Mouse (Mus musculus) megakaryocyte-erythroid progenitor cell, adult 5-6 weeks (primary cell): ENCODE results near the gene Inpp5e. TPM values are rescaled to one million over a fixed set of nuclear protein-coding genes. Genes with fewer than 3 reads are reported as not detected.

Experiments
- ATAC-seq: replicated peaks from 2 replicates; pipeline ENCODE4 v1.8.0; 2016; ENCODE audit warnings: mild to moderate bottlenecking, inconsistent platforms; ENCODE audit not compliant: severe bottlenecking, poor library complexity, low FRiP score, low TSS enrichment
- total RNA-seq, 2 experiments: library from RNA; stranded (forward) in 1 of 2; stranded (reverse) in 1 of 2; fragments of 200-1000, 215-1000 nt in 1 of 2; fragments of >200 nt in 1 of 2; fragmentation: Nextera tagmentation in 1 of 2; gene quantifications; 2 replicates each; pipeline ENCODE4 v1.2.3; 2014 to 2017

The Inpp5e gene
- total RNA-seq, 2 experiments from 2014 or later: 9.2 to 20.3 TPM

- ATAC-seq: no peak
Observed at GRCm38 (mm10) chr2:26372396-26372795, 36.6 kb downstream of the Inpp5e start.

GRCm38 (mm10) chr2:26368572-26368971 lies 40.4 kb downstream of the Inpp5e start:
- no peak for ATAC-seq

DNA sequence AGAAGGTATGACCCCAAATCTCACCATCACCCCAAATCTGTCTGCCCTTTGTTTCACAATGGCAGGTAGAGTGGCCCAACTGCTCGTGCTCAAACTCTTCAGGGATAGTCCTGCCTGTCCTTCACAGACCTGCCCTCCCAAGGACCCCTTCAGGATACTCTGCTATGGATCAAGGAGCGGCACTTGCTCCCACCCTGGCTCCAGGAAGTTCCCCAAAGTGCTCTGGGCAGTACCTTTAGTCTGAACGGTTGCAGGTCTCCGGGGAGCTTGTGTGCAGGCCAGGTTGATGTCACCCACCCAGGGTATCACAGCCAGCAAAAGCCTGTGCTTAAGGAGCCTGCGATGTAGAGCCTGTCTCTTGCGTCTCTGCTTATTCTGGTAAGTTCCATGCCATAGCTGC lies 41.1 kb downstream of the Inpp5e start:
- ATAC-seq: no peak

- ATAC-seq: no peak
Observed at GRCm38 (mm10) chr2:26364738-26365465, 44.1 kb downstream of the Inpp5e start.

DNA sequence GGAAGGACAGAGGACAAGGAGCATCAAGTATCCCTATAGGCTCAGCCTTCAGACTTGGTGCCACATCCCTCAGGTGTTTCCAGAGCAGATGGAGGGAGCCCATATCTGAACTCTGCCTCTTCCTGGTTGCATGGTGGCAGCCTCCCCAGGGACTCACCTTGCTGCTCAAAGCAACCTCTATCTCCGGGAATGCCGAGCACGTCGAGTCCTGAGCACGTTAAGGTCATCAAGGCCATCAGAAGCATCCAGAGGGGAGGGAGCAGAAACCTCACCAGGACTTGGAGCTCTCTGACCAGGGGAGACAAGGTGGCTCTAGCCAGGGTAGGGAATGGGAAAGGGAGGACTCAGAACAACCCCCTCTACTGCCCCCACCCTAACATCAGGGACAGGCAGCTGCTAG lies 45.5 kb downstream of the Inpp5e start:
- ATAC-seq: no peak

DNA sequence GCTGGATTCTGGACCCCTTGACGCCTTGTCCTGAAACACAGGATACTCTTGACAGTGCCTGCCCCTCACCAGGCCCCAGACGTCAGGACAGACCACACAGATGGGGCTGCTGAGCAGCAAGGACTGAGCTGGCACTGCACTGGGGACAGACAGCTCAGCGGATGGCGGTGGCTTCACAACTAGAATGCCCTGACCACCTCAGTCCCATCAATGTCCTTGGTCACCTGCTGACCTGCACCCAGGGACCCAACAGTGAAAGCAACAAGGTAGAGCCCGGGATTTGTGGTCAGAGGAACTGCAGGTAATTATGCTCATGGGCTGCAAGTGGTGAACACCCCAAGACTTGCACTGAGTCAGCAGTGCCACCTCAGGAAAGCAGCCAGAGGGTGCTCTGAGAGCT lies 46.0 kb downstream of the Inpp5e start:
- no peak for ATAC-seq

DNA sequence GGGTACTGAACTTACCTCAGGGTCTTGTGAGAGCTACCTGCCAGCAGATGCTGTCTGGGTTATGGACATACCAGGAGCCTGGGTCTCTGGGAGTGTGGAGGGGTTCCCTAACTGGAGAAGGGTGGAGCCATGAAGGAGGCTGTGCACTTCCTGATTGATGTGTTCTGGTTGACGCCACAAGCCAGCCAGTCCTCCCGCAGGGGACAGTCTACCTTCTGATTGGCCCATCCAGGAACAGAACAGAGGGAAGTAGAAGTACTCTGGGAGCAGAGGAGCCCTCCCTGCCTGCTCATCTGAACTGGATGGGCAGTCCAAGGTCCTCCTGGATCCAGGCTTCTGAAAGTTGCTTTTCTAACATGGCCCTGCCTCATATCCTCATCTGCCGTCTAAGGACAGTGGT lies 48.2 kb downstream of the Inpp5e start, which contains the start of gene Card9:
Gene Card9, minus strand, starts transcription at position 147 of the 400 bp plus-strand sequence.
- ATAC-seq: no peak

DNA sequence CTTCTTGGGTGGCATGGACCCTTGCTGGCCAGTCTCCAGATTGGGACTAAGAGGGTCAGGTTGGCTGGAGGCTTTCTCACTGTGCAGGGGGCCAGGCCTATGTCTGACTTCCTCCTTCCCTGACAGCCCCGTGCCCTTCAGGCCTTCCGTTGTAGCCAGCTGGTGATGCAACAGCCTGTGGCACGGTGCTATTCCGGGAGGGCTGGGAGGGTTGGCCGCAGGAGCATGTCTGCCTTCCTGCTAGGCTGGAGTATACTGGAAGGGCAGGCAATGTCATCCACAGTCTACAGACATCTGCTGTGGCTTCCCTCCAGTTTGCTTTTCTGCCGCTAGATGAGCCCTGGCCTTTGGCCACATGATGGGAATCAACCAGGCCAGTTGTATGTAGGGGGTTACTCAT lies 49.0 kb downstream of the Inpp5e start:
- no peak for ATAC-seq

GRCm38 (mm10) chr2:26358667-26359320 lies 50.2 kb downstream of the Inpp5e start:
- ATAC-seq: no peak

DNA sequence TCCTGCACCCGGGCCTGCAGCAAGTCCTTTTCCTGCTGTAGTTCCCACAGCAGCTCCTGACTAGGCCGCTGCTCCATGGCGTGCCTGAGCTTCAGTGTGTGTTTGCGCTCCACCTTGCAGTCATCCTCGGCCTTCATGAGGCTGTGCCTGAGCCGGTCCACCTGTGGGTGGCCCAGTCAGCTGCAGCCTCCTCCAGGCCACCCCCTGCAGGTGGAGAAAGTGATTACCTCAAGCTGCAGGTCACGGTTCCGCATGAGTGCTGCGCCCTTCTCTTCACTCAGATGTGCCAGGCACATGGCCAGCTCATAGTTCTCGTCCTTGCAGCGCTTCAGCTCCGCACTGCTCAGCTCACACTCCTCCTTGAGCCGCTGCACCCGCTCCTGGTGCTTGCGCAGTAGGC lies 51.5 kb downstream of the Inpp5e start:
- no peak for ATAC-seq

- ATAC-seq: no peak
Observed at GRCm38 (mm10) chr2:26356678-26357077, 52.3 kb downstream of the Inpp5e start.

DNA sequence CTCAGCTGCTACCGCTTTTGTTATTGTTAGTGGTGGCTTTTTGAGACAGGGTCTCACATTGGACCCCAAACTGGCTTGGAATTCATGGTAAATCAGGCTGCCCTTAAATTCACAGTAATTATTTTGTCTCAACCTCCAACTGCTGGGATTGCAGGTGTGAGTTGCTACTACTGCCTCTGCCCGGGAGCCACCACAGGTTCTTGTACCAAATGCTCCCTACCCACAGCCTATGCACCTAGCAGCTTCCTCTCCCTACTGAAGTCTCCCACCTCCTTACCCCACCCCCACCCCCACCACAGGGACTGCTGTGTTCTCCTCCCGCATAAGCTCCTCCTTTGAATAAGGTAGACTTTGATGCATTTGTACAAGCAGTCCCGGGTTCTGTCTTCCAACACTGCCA lies 52.8 kb downstream of the Inpp5e start:
- no peak for ATAC-seq

DNA sequence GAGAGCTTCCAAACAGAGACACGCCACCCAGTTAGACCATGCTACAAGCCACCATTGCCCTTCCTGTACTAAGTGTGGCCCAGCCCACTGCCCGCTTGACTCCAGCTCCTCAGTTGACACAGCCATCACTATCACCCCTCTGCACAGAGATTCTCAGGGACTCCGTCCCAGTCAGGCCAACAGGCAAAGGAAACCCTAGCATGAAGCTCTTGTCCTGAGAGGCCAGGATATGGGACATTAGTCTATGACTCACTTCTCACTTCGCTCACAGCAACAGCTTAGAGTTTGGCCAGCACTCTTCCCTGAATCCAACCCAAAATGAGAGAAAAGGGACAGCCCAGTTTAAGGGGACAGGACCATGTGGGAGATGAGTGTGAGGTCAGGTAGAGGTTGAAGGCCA lies 54.6 kb downstream of the Inpp5e start:
- ATAC-seq: no peak

- no peak for ATAC-seq
Observed at GRCm38 (mm10) chr2:26353066-26353980, 55.7 kb downstream of the Inpp5e start.

DNA sequence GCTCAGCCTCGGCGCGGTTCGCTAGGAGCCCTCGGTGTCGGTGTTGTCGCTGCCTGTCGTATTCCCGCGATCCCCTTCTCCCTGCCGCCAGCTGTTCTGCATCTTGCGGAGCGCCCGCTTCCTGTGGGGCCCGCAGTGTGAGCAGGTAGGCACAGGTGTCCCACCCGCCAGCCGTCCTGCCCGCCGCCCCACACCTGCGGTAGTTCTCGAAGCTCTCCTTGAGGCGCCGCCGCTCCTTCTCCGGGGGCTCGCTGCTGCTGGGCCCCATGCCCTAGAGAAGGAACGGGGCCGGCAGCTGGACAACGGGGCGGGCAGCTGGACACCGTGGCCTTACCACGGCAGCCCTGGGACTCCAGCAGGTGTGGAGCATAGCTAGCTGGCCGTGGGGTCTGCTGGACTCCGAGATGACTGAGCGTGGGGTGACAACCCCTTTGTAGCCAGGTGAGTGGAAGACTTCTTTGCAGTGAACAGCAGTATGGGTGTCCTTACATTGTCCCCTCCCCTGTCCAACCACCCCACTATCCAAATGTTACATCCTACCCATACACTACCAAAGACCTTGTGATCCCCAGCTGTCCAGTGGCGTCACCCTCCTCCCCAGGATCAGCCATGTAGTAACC lies 56.6 kb downstream of the Inpp5e start:
- 0 out of 2 replicates have a peak, but pooled peaks have one; percentile 6 for ATAC-seq

GRCm38 (mm10) chr2:26351358-26352290 lies 57.4 kb downstream of the Inpp5e start, which contains the start of gene Dnlz:
Gene Dnlz (minus strand): TSS chr2:26352110.
- ATAC-seq: peak; percentile 83

GRCm38 (mm10) chr2:26348241-26348640 lies 60.8 kb downstream of the Inpp5e start:
- no peak for ATAC-seq
